Mouse (Mus musculus) forebrain, embryonic 12.5 days (tissue): ENCODE data around the gene Klk7. TPM values are rescaled to one million over a fixed set of nuclear protein-coding genes. Genes with fewer than 3 reads are reported as not detected.

Experiments used
- ATAC-seq: fragments of 200-750 bp; cut with Nextera tagmentation; 2 replicates; pipeline ENCODE4 v1.8.0; 2017; ENCODE audit warnings: moderate TSS enrichment; ENCODE audit not compliant: low FRiP score
- H3K27ac ChIP-seq: fragments of 300-500 bp; sonication (generic); 2 replicates; pipeline ENCODE4 v1.5.1; 2016; ENCODE audit warnings: mild to moderate bottlenecking
- H3K27me3 ChIP-seq: fragments of 300-500 bp; sonication (generic); 2 replicates; pipeline ENCODE4 v1.6.1; 2016; ENCODE audit warnings: mild to moderate bottlenecking
- H3K36me3 ChIP-seq: fragments of 300-500 bp; sonication (generic); replicated peaks from 2 replicates; pipeline ENCODE4 v1.6.1; 2016; ENCODE audit warnings: mild to moderate bottlenecking
- H3K4me1 ChIP-seq: fragments of 300-500 bp; sonication (generic); 2 replicates; pipeline ENCODE4 v1.6.1; 2016
- H3K4me2 ChIP-seq: fragments of 300-500 bp; sonication (generic); 2 replicates; pipeline ENCODE4 v1.6.1; 2016; ENCODE audit warnings: mild to moderate bottlenecking, moderate library complexity
- H3K4me3 ChIP-seq: fragments of 300-500 bp; sonication (generic); replicated peaks from 2 replicates; pipeline ENCODE4 v1.5.1; 2016; ENCODE audit warnings: mild to moderate bottlenecking
- H3K9ac ChIP-seq: fragments of 300-500 bp; sonication (generic); 2 replicates; pipeline ENCODE4 v1.6.1; 2016; ENCODE audit warnings: mild to moderate bottlenecking
- H3K9me3 ChIP-seq: fragments of 300-500 bp; sonication (generic); 2 replicates; pipeline ENCODE4 v1.6.1; 2016
- WGBS: fragments of 180-500 bp; shearing (Covaris S2); methylation state at CpG from one replicate; pipeline ENCODE4 v1.1.7; 2016; 5-methylcytosine and 5-hydroxymethylcytosine counted together
- polyA plus RNA-seq: library from polyadenylated mRNA; unstranded; fragments of >200 nt; fragmentation: Nextera tagmentation; extraction: Ambion mirVana; gene quantifications from 2 replicates; pipeline ENCODE4 v1.2.1, GENCODE M21; 2016

Klk7 gene
- polyA plus RNA-seq, 1 experiment from 2014 or later: not detected

GRCm38 (mm10) chr7:43855709-43856108 is 44.6 kb downstream of the Klk7 start:
- WGBS: 77% methylated on average over 3 of the region's 3 CpGs
- H3K4me1 ChIP-seq: no peaks in the 10 kb centered on the region
- H3K27me3 ChIP-seq: no peaks in the 10 kb centered on the region
- peaks cover 5% of the 10 kb centered on the region; the same call in 1 of the 2 replicates for H3K9me3 ChIP-seq
- no peak for ATAC-seq
- H3K27ac ChIP-seq: no peak overlapping the region
- no peak overlapping the region for H3K4me2 ChIP-seq
- H3K9ac ChIP-seq: no peak overlapping the region
- no peaks in the 10 kb centered on the region for H3K36me3 ChIP-seq
- no peak overlapping the region for H3K4me3 ChIP-seq

DNA sequence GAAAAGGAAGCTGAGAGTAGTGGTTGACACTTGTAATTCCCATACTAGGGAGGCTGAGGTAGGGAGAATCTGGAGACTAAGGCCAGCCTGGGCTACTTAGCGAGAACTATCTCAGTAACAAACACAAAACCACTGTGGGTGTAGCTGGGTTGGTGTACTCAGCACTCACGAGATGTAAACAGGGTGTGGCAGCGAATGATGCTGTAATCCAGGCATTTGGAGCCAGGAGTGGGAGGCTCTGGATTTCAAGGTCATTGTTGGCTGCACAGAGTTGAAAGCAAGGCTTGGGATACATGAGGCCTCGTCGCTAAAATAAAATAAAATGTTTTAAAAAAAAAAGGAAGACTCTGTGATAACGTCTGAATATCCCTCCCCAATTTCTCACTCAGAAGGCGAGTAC is 45.2 kb downstream of the Klk7 start:
- WGBS: 81% methylated on average over 7 of the region's 7 CpGs

DNA sequence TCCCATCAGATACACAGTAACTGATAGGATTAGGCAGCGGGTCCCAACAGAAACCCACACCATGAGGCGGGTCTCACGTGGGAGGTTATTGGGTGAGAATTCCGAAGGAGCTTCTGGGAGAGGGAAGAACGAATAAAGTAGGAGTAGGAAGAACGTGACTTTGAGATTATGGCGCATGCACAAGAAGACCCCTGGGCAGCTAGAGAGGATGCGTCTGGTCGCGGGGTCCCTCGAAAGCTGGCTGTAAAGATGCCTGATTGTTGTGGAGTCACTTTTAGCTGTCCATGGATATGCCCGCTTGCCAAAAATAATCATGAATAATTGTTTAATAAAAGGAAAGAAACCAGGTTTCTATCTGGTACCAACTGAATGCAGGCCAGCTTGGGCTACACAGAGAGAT is 46.4 kb downstream of the Klk7 start:
- Histone ChIP-seq H3K9ac (no peak overlapping the region), H3K27ac (no peak overlapping the region), H3K4me1 (no peaks in the 10 kb centered on the region), H3K4me3 (no peak overlapping the region), H3K4me2 (no peak overlapping the region), H3K36me3 (no peaks in the 10 kb centered on the region), H3K9me3 (no peaks in the 10 kb centered on the region), H3K27me3 (no peaks in the 10 kb centered on the region)
- 92% methylated on average over 12 of the region's 12 CpGs for WGBS
- no peak for ATAC-seq

More for the DNA sequence above, 45.2 kb downstream of the Klk7 start:
- H3K36me3 ChIP-seq: no peaks in the 10 kb centered on the region
- ATAC-seq: no peak
- no peak overlapping the region for H3K27ac ChIP-seq
- H3K9ac ChIP-seq: no peak overlapping the region
- no peaks in the 10 kb centered on the region for H3K27me3 ChIP-seq
- no peak overlapping the region for H3K4me2 ChIP-seq
- no peaks in the 10 kb centered on the region for H3K4me1 ChIP-seq
- peaks cover 4% of the 10 kb centered on the region; the same call in 1 of the 2 replicates for H3K9me3 ChIP-seq
- H3K4me3 ChIP-seq: no peak overlapping the region

GRCm38 (mm10) chr7:43860411-43860810 is 49.3 kb downstream of the Klk7 start:
- no peaks in the 10 kb centered on the region for H3K4me1 ChIP-seq
- 41% methylated on average over 8 of the region's 8 CpGs for WGBS

More at GRCm38 (mm10) chr7:43860411-43860810, 49.3 kb downstream of the Klk7 start:
- no peaks in the 10 kb centered on the region for H3K36me3 ChIP-seq
- H3K9me3 ChIP-seq: no peaks in the 10 kb centered on the region
- no peaks in the 10 kb centered on the region for H3K27me3 ChIP-seq
- no peak overlapping the region for H3K4me3 ChIP-seq
- H3K4me2 ChIP-seq: no peak overlapping the region
- no peak overlapping the region for H3K27ac ChIP-seq
- no peak overlapping the region for H3K9ac ChIP-seq
- ATAC-seq: no peak

Other genes starting within 250 kb of the Klk7 start
- 7.5 and 7.8 TPM in 2 replicates for gene Zfp658, start 249.0 kb upstream of the Klk7 start, polyA plus RNA-seq
- gene Zfp719, start 231.7 kb upstream of the Klk7 start, polyA plus RNA-seq: 14.6 and 17.1 TPM in 2 replicates
- 0.61 and 0.73 TPM in 2 replicates for gene Zfp819, start 204.1 kb upstream of the Klk7 start, polyA plus RNA-seq
- not detected in 2 replicates for gene Ceacam18, start 176.6 kb upstream of the Klk7 start, polyA plus RNA-seq
- 0.17 and 0.35 TPM in 2 replicates for gene Siglece, start 151.1 kb upstream of the Klk7 start, polyA plus RNA-seq
- gene Ctu1, start 139.3 kb upstream of the Klk7 start, polyA plus RNA-seq: 16.9 and 17.8 TPM in 2 replicates
- gene Klk14, start 120.9 kb upstream of the Klk7 start, polyA plus RNA-seq: not detected in 2 replicates
- 0.10 TPM in 1 of 2 replicates, not detected in the other for gene Klk13, start 98.7 kb upstream of the Klk7 start, polyA plus RNA-seq
- not detected in 2 replicates for gene Klk12, start 42.4 kb upstream of the Klk7 start, polyA plus RNA-seq
- not detected in 2 replicates for gene Klk11, start 36.7 kb upstream of the Klk7 start, polyA plus RNA-seq
- gene Klk10, start 30.3 kb upstream of the Klk7 start, polyA plus RNA-seq: 0.28 TPM in 1 of 2 replicates, not detected in the other
- not detected in 2 replicates for gene Klk9, start 19.4 kb upstream of the Klk7 start, polyA plus RNA-seq
- 5.0 and 5.3 TPM in 2 replicates for gene Klk8, start 13.7 kb upstream of the Klk7 start, polyA plus RNA-seq
- gene Klk6, start 13.2 kb downstream of the Klk7 start, polyA plus RNA-seq: not detected in 2 replicates
- gene Klk5, start 30.7 kb downstream of the Klk7 start, polyA plus RNA-seq: 0.41 TPM in 1 of 2 replicates, not detected in the other
- not detected in 2 replicates for gene Klk4, start 69.9 kb downstream of the Klk7 start, polyA plus RNA-seq
- gene Klk15, start 122.4 kb downstream of the Klk7 start, polyA plus RNA-seq: not detected in 2 replicates
- gene Klk1b8, start 139.4 kb downstream of the Klk7 start, polyA plus RNA-seq: not detected in 2 replicates
- gene Klk1b1, start 155.5 kb downstream of the Klk7 start, polyA plus RNA-seq: not detected in 2 replicates
- not detected in 2 replicates for gene Klk1b9, start 164.8 kb downstream of the Klk7 start, polyA plus RNA-seq
- gene Klk1b11, start 184.6 kb downstream of the Klk7 start, polyA plus RNA-seq: not detected in 2 replicates
- gene Klk1b26, start 200.9 kb downstream of the Klk7 start, polyA plus RNA-seq: not detected in 2 replicates
- not detected in 2 replicates for gene Klk1b27, start 241.0 kb downstream of the Klk7 start, polyA plus RNA-seq